20 mouse cellular contexts compared by ENCODE assay signal in the genomic region with DNA sequence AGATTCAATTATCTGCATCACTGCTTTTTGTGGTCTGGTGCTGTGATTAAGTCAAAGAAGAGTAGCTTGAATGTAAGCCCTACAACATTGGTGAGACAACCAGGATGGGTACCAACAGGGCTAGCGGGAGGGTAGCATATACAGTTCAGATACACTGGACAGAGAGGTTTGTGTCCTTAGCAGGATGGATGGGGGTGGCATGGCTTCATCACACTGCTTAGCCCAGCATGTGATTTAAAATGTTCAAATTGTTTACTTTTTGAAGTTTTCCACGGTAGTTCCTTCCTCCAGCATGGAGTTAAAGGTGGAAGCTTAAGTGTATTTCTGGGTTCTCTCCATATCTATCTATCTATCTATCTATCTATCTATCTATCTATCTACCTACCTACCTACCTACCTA. TPM values are rescaled to one million over a fixed set of nuclear protein-coding genes. Genes with fewer than 3 reads are reported as not detected.
"Had no signal": no experiment of that assay in that cellular context is flagged by ENCODE, and none has a peak within 500 bp of the region (broad histone marks: within the 10 kb centered on the region; RNA-seq: fewer than 3 reads in every experiment).

No protein-coding gene starts in this region.

- H3K4me3 ChIP-seq: midbrain, embryonic 10.5 days; midbrain, embryonic 12.5 days; myocyte; neural tube, embryonic 12.5 days had no signal

- H3K27me3 ChIP-seq: midbrain, embryonic 12.5 days; neural tube, embryonic 12.5 days had no signal

- ATAC-seq: midbrain, embryonic 16.5 days had no signal

- H3K27ac ChIP-seq: liver, embryonic 14.5 days; midbrain, embryonic 10.5 days; midbrain, embryonic 12.5 days; neural tube, embryonic 12.5 days had no signal

- H3K4me1 ChIP-seq: midbrain, embryonic 10.5 days; midbrain, embryonic 12.5 days; neural tube, embryonic 12.5 days had no signal

- H3K9ac ChIP-seq: liver, embryonic 14.5 days; lung, embryonic 14.5 days; midbrain, embryonic 12.5 days; neural tube, embryonic 12.5 days had no signal

- H3K4me2 ChIP-seq: lung, embryonic 14.5 days; midbrain, embryonic 12.5 days; neural tube, embryonic 12.5 days had no signal

- H3K36me3 ChIP-seq: midbrain, embryonic 10.5 days; midbrain, embryonic 12.5 days; neural tube, embryonic 12.5 days had no signal

- DNase-seq: lung, adult 18-20 months; lung, embryonic 14.5 days; midbrain, embryonic 14.5 days; retina, postnatal 1 day; right cerebral cortex, adult 18-20 months; right cerebral cortex, postnatal 25 days; right cerebral cortex, postnatal 4 days; thymus, adult 18-20 months had no signal

RNA-seq across cellular contexts. Expression of gene Trpm8, which starts 11.7 kb away (rescaled TPM):
- polyA plus RNA-seq: liver, embryonic 14.5 days; liver, embryonic 16.5 days; lung, embryonic 14.5 days; midbrain, embryonic 10.5 days; midbrain, embryonic 12.5 days; neural tube, embryonic 12.5 days; small intestine, adult 2 months; stomach, embryonic 14.5 days; stomach, embryonic 16.5 days; thymus, postnatal 0 days; urinary bladder, adult 2 months had no signal
